Mouse (Mus musculus) frontal cortex, postnatal 36 days (tissue): ENCODE data around the gene Rnd2.
"Not testable (repeated sequence)": the region's sequence is repeated elsewhere in the genome, so short reads cannot be mapped to it uniquely, and the experiment has no call there.

Experiments used
- DNase-seq, 2 experiments: peaks; one replicate each; pipeline ENCODE4 v3.0.0; 2022; ENCODE audit warnings: low spot score in 2 of 2

Rnd2 gene

DNA sequence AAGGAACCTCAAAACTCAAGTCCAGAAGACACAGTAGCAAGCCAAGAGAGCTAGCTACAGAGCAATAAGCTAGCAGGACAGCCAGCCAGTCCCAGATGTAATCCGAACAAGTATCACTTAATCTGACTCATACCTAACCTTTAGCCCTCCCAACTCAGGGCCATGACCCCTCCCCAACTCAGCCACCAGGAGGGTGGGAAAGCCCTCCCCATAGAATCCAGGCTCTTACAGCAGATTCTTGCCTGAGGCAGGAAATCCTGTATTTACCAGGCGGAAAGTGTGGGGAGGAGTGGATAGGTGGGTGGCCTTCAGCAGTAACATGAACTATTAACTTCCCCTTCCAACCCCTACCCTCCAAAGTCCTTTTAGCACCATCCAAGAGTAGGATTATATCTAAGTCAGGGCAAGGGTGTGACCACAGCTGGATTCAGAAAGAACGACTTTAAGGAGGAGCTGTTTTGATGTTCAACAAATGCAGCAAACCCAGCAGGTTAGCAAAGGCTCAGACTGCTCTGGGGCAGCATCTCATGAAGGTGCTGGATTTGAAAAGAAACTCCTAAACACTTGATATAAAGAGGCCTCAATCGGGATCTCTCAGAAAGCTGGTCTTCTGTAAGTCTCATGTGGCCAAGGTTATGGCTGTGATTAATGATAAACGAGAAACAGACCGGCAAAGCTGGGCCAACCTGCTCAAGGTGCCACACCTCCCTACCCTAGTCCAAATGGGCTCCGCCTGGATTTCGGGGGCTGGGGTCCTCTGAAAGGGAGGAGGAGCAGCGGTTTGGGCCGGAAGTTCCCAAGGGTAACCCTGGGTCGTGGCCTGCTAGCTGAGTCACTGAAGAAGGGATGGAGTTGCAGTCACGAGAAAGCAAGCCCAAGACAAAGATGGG is at the start of gene Rnd2:
Gene Rnd2 (plus strand): TSS at position 789 of the 890 bp plus-strand sequence.
- DNase-seq, result no peak

DNA sequence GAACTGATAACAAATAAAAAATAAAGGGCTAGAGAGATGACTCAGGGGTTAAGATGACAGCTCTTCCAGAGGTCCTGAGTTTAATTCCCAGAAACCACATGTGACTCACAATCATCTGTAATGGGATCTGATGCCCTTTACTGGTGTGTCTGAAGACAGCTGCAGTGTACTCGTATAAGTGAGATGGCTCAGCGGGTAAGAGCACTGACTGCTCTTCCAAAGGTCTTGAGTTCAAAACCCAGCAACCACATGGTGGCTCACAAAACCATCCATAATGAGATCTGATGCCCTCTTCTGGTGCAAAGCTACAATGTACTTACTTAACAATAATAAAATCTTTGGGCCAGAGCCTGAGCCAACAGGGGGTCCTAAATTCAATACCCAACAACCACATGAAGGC is 49.5 kb upstream of the Rnd2 start:
- DNase-seq, result no peak

DNA sequence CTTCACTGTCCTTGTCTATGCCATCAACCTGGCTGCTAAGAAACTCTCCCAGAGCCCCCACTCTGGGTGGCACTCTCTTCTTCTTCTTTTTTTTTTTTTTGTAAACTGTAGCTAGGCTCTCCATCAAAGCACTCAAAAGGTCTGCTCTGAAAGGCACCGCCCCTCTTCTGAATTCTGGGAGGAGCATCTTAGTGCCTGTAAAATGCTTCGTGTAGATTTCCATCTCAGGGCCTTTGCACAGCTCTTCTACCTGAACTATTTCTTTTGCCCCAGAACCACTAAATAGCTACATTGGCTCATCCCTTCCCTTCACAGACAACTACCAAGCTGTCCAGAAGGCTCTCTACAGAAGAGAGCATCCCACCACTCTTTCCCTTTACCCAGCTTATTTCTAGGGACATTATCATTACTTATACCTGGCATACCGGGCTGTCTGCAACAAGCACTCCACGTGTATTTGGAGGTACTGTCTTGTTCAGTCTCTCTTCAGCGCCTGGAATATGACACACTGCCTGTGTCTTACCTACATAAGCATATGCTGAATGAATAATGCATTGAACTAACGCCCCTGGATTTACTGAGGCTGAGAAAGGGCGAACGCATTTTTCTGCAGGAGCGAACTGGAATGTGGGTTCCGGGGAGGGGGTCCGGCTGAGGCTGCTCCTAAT is 48.2 kb upstream of the Rnd2 start:
- no peak for DNase-seq

DNA sequence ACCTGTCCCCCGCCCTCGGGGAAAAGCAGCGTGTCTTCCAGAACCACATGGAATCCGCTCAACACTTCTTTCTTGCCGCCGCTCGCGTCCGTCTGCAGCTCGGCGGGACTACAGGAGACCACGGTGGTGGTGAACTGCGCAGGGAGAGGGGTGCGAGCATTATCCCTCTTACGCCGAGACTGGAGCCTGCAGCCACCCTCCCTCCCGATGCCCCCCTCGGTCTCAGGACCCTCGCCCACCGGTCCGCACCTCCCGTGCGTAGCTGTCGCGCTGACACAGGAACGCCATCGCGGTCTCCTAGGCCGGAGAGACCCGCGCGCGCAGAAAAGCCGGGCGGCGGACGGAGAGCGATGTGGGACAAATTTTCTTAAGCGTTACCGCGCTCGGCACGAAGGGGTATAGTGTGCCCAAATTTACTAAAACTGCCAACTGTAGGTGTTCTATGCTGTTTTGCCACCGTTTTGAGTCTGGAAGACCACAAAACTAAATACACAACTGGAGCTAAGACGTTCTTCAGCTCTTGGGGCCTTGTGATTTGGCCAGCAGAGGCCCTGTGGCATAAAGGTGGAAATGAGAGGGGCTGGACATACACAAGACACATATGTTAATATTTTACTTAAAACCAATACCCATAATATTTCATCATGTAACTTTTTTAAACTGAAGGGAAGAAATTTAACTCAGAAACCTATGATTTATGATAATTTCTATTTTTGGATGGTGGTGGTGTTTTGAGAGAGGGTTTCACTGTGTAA is 47.5 kb upstream of the Rnd2 start, which contains the start of gene Aarsd1:
Gene Aarsd1 (minus strand): TSS at position 515 of the 755 bp plus-strand sequence.
- DNase-seq, result peak; percentile 92

DNA sequence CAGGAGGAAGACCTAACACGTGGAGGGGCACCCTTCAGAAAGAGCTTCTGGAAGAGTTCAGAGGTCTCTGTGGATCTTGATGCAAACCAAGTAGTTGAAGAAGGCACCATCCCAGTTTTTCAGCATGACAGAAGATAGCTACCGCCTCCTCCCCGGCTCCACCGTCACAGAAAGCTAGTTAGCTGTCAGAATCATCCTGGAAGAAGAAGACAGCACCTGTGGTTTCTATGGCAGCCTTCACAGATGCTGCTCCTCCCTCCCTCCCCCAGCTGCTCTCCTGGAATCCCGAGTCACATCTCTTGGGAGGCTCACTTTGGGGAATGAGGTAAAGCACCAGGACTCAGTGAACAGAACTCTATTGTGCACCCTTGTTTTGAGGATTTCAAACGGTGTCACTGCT is 45.8 kb upstream of the Rnd2 start:
- DNase-seq, result peak; percentile 17 to 57

DNA sequence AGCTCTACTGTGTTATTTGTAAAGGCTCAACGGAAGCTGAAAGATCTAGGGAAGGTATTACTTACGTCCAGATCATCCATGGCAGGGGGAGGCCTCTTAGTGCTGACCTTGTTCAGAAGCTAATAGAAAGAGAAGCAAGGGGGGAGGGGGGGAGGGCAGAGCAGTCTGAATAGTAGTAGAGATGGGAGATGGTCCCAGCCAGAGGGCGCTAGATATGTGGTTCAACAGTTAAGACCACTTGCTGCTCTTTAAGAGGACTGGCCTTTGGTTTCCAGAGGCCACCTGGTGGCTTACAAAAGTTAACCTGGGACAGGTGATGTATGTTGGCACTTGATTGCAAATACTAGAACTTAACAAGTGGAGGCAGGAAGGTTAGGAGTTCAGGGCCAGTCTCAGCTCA is 45.2 kb upstream of the Rnd2 start:
- DNase-seq, result no peak

DNA sequence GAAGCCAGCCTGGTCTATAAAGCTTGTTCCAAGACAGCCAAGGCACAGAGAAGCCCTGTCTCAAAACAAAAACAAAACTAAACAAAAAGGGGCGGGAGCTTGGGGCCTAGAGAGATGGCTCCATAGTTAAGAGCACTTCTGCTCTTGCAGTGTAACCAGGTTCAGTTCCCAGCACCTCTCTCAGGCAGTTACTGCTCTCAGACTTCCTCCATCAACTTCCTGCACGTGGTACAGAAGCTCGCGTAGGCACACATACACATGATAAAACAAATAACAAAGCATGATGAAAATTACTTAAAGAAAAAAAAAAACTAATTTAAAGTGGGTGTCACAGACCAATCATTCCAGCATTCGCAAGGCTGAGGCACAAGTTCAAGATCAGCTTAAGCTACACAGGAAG is 44.7 kb upstream of the Rnd2 start:
- DNase-seq, result no peak

DNA sequence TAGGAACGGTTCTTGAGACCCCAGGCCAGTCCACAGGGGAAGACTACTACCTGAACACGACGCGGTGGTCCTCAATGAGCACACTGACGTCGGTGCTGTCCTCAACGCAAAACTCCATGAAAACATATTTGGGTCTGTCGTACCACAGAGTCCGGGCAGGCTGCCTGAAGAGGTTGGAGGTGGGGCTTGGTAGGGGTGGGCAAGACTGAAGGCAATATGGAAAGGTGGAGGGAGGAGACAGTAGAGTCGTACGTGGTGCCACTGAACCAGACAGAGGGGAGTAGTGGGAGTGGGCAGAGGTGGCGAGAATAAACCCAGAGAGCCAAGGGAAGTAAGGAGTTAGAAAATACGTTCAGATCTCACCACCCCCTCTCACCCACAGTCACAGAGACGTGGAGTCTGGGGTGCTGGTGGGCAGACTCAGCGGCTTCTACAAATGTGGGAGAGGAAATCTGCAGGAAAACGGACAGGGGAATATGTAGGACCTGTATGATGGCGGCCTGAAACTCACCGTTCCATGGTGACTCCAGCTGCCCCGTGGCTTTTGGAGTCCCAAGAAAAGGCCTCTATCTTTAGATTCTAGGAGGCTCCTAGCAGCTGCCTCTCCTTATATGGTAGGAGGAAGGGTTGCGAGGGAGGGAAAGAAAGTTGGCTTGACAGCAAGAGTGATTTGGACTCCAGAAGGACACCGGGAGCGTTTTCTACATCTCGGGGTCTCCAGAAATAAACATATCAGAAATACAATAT is 40.5 kb upstream of the Rnd2 start, which contains the start of gene Gm27029:
Gene Gm27029 (minus strand): TSS at position 692 of the 747 bp plus-strand sequence.
- DNase-seq, result no peak

DNA sequence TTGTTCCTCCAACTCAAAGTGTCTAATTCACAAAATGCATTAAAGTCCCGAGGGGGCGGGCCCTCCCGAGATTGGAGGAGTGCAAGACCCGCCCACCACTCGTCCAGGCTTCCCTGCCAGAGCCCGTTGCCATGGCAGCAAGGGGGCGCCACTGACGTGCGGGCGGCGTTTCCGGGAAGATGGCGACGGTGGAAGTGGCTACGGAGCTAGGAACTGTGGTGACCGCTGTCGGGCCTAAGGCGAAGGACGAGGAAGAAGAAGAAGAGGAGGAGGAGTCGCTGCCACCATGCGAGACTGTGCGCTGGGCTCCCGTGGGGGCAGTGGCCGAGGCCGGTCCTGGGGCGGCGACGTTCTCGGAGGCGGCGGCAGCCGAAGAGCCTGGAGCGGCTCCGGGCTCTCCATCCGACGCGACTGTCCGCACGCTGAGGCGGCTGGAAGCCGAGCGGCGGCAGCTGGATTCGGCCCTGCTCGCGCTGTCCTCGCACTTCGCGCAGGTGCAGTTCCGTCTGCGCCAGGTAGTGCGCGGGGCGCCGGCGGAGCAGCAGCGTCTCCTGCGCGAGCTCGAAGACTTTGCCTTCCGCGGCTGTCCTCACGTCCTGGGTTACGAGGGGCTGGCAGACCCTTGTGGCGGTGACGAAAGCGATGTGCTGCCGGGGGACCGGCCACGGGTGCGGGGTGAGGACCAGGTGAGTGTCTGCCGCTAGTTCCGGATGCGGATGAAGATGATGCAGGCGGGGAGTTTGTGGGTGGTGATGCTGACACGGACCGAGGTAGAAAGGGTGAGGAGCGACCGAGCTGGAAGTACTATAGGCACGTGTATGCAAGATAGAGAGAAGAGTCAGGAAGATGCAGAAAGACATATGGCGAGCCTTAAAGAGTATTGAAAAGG is 39.6 kb upstream of the Rnd2 start, which contains the start of the genes Rundc1 and Ptges3l:
Gene Rundc1 (plus strand): TSS at position 161 of the 889 bp plus-strand sequence.
Gene Ptges3l (minus strand): TSS at position 409 of the 889 bp plus-strand sequence.
- peak; percentile 97 to 98 for DNase-seq

DNA sequence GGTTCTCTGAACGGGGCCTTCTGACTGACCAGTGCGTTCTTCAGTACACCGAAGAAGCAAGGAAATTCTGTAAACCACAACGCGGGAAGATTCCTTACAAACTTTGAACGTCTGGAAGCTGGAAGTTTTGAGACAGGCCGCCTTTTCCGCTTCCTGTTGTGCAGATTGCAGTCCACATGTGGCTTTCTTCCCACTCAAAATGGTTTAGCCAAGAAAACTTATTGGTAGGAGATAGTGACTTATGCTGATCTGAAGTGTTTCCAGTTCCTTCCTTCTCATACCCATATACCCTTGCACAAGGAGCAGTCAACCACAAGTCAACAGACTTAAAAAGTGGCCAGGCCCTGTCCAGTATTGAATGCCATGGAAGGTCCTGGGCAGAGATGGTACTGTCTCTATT is 38.6 kb upstream of the Rnd2 start:
- no peak for DNase-seq

DNA sequence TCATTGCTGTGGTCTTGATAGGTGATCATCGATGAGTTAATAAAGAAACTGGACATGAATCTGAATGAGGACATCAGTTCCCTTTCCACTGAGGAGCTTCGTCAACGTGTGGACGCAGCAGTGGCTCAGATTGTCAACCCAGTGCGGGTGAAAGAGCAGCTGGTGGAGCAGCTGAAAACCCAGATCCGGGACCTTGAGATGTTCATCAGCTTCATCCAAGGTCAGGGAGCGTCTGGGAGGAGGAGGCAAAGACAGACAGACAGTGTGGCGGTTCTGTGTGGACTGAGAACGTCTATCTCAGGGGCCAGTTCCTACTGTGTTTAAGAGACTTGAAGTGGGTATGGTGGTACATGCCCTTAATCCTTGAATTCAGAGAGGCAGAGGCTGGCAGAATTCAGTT is 33.5 kb upstream of the Rnd2 start:
- DNase-seq, result no peak

DNA sequence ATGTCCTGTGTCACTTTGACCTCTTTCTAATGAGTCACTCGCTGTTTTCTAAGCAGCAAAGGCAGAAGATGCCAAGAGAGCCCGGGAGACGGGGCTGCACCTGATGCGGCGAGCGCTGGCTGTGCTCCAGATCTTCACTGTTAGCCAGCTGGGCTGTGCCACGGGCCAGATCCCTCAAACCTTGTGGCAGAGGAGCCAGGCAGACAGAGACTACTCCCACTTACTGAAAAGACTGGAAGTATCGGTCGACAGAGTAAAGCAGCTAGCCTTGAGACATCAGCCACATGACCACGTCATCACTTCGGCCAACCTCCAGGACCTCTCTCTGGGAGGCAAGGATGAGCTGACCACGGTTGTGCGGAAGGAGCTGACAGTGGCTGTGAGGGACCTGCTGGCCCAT is 31.4 kb upstream of the Rnd2 start:
- no peak for DNase-seq

DNA sequence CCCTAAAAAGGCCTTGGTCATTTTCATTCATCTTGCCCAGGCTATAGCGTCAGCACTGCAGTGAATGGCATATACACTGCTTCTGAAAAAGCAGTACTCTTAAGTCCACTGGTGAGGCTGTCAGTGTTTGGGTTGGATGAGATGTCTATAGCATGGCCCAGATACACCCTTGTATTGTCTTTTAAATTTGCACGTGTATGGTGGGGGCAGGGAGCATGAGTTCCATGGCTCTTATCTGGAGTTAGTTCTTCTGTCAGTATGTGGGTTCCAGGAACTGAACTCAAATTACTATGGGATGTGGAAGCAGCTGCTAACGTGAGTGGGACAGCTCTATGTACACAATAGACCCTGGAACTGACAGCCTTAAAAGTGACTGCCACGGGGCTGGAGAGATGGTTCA is 29.0 kb upstream of the Rnd2 start:
- no peak for DNase-seq

DNA sequence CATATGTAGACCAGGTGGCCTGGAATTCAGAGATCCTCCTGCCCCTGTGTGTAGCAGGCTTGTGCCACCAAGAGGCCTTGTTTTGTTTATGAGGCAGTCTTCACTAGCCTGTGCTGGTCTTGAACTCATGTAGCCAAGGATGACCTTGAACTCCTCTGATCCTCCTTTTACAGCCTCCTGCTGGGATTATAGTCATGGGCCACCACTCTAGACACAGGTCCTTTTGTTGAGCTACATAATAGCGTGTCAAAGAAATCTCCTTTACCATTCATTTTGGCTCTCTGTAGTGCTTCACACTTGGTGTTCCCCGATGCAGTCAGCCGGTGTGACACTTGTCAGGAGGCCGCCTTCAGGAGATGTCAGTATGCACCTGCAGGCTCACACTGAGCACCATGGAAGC is 27.9 kb upstream of the Rnd2 start:
- no peak for DNase-seq

DNA sequence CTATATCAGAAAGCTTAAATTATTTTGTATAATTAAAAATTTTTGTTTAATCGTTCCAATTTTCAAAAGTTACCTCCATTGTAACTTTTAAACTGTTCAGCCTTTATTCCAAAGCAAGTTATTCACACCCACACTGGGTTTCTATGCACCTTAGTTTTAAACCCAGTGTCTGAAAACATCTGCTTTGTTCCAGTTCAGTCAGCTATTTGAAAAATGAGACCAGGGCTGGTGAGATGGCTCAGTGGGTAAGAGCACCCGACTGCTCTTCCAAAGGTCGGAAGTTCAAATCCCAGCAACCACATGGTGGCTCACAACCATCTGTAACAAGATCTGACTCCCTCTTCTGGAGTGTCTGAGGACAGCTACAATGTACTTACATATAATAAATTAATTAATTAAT is 26.8 kb upstream of the Rnd2 start:
- not testable (repeated sequence) for DNase-seq

DNA sequence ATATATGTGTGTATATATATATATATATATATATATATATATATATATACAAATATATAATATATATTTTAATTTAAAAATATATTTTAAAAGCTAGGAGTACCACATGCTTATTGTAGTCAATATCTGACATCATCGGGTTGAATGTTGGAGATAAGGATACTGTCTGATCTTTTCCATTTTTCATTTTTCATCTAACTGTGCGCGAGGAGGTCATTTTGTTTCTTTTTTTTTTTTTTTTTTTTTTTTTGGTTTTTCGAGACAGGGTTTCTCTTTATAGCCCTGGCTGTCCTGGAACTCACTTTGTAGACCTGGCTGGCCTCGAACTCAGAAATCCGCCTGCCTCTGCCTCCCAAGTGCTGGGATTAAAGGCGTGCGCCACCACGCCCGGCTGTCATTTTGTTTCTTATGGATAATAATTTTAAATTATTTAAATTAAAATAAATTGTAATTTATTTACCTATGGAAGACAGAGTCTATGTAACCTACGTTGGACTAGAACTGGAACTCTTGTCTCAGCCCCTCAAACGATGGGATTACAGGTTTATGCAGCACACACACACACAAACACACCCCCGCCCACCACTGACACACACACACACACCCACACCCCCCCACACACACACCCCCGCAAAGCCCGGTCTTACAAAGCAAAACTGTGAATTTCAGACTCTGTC is 23.2 kb upstream of the Rnd2 start:
- DNase-seq, result not testable (repeated sequence)

DNA sequence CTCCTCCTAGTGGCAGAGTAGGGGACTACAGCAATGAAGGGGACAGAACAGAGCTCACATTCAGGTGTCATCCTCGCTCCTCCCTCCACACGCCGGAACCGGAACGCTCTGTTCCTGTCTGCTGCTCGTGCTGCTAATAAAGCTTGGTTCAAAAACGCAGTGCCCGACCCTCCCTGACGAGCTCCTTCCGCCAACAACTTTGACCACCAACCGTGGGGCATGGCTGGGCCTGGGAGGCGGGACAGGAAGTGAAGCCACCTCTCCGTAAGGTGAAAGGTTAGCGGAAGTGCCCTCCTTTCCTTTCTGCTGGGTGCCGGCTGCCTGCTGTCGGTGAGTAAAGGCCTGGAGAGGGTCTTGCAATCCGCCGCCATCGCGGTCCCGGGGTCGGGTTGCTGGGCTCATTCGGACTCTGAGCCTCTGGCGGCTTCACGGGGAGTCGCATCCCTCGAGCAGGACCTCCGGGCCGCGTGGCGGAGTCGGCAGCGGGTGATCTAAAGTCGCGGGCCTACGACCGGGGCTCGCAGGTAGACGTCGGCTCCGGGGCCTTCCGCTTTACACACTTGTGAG is 22.6 kb upstream of the Rnd2 start, which contains the start of gene Rpl27:
Gene Rpl27 (plus strand): TSS at position 172 of the 567 bp plus-strand sequence.
- peak; percentile 95 to 97 for DNase-seq

DNA sequence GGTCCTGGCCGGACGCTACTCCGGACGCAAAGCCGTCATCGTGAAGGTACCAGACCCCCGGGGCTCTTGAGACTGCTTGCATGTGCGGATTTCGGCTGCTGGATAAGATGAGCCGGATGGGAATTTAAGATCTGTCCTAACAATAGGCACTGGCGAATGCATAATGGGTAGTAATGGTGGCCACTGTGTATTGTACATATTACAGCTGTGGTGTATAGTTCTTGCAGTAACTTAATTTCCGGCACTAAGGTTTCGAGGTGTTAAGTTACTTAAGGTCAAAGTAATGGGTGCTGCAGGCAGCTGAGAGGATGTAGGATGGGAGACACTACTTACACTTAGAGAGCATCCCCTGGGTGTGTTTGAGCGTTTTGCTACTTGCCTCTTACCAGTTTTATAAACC is 22.0 kb upstream of the Rnd2 start:
- no peak for DNase-seq

DNA sequence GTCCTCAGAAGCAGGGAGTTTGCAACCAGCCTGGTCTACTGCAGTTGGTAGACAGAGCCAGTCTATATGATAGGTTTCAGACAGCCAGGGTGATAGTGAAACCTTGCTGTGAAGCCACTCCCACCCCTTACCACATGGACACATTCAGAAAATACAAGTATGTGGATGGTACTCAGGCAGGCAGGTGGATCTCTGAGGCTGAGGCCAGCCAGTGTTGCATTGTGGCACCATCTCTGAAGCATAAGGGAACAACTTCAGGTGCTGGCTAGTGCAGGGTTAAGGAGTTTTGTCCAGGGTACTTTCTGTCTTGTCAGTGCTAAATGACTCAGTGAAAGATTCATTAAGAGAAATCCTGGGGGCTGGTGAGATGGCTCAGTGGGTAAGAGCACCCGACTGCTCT is 18.5 kb upstream of the Rnd2 start:
- DNase-seq, result no peak
